Mouse (Mus musculus) c-Kit-positive CD71-negative TER-119-negative erythroid progenitor cells, embryonic 14.5 days (primary cell): ENCODE data around the gene Gpr160.

ENCODE experiments used
- DNase-seq: peaks from one replicate; pipeline ENCODE4 v3.0.0-alpha.2; 2013; ENCODE audit warnings: low read depth

The Gpr160 gene

GRCm38 (mm10) chr3:30904658-30905057 lies 48.9 kb downstream of the Gpr160 start:
- DNase-seq, result no peak

- DNase-seq, result no peak
Observed at GRCm38 (mm10) chr3:30917160-30917559, 61.4 kb downstream of the Gpr160 start.

GRCm38 (mm10) chr3:30927664-30928063 lies 71.9 kb downstream of the Gpr160 start:
- no peak for DNase-seq

GRCm38 (mm10) chr3:30929828-30930227 lies 74.1 kb downstream of the Gpr160 start:
- no peak for DNase-seq

GRCm38 (mm10) chr3:30934384-30934783 lies 78.6 kb downstream of the Gpr160 start:
- DNase-seq, result no peak
